Mouse (Mus musculus): ENCODE results near the gene Guca1b. TPM values are rescaled to one million over a fixed set of nuclear protein-coding genes. Genes with fewer than 3 reads are reported as not detected.
"Not testable (repeated sequence)": the region's sequence is repeated elsewhere in the genome, so short reads cannot be mapped to it uniquely, and the experiment has no call there.

Gene Guca1b
- polyA plus RNA-seq, 1 experiment from 2014 or later, result 0.36 TPM

DNA sequence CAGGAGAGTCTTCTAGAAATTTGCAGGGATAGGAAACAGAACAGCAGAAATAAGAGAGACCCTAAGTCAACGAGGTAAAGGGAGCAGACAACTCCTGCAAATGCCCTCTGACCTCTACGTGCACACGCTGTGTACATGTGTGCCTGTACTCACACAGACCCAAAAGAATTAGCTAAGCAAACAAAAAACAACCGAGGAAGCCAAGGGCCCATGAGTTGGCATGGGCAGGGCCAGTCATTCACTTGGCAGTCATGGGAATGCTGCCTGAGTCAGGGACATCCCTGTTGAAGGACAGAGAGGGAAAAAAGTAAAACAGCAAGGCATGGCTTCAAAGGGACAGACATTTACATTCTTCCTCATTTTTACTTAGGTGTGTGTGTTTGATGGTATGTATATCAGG, 1.9 kb upstream of the Guca1b start:
- no peaks in the 10 kb centered on the region for H3K9me3 ChIP-seq (replicated peaks)
- H3K27me3 ChIP-seq, result no peaks in the 10 kb centered on the region
- H3K4me3 ChIP-seq, result no peak overlapping the region
- WGBS, result 90% methylated on average over 4 of the region's 4 CpGs
- H3K27ac ChIP-seq, result no peak overlapping the region
- peaks cover 19% of the 10 kb centered on the region for H3K36me3 ChIP-seq (ENCODE audit: poor library complexity, severe bottlenecking)
- H3K9ac ChIP-seq, result no peak overlapping the region
- no peak for ATAC-seq
- 0 out of 2 replicates have a peak, but pooled peaks cover 3% of the 10 kb centered on the region for H3K4me1 ChIP-seq
- no peak overlapping the region for H3K4me2 ChIP-seq

DNA sequence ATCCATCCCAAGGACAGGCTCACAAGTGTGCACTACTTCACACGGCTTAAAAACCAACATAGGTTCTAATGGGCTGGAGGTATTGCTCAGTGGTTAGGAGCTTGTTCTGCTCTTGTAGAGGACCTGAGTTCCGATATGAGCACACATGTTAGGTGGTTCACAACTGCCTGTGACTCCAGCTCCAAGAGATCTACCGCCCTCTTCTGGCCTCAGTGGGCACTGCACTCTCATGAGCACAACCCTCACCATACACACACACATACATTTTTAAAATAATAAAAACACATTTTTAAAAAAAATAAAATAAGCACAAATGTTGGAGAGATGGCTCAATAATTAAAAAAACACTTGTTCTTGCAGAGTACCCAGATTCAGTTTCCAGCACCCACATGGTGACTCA, 1.1 kb upstream of the Guca1b start:
- ATAC-seq, result no peak
- 92% methylated on average over 3 of the region's 3 CpGs for WGBS
- H3K27ac ChIP-seq, result no peak overlapping the region

DNA sequence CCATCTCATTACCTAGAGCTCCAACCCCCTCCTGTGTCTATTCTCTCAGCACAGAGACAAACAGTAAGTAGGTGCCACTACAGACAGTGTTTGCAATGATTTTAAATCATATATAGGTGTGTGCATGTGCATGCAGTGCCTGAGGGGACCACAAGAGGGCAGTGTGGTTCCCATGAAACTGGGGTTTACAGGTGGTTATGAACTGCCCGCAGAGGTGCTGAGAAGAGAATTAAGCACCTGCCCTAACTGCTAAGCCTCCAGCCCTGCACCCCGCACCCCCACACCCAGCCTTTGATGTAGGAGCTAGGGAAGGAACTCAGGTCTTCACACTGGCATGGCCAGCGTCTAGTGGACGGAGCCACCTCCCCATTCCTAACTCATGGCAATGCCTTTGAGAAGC, 1.5 kb downstream of the Guca1b start:
- Histone ChIP-seq H3K9ac (no peak overlapping the region), H3K27ac (no peak overlapping the region), H3K27me3 (0 out of 2 replicates have a peak, but pooled peaks cover under 1% of the 10 kb centered on the region), H3K4me2 (no peak overlapping the region), H3K4me3 (no peak overlapping the region), H3K4me1 (0 out of 2 replicates have a peak, but pooled peaks cover 3% of the 10 kb centered on the region), H3K9me3 (replicated peaks) (no peaks in the 10 kb centered on the region), H3K36me3 (ENCODE audit: poor library complexity, severe bottlenecking) (no peaks in the 10 kb centered on the region)
- ATAC-seq, result no peak
- WGBS, result 62% methylated on average over 4 of the region's 4 CpGs

More for the DNA sequence above, 1.1 kb upstream of the Guca1b start:
- Histone ChIP-seq H3K9me3 (replicated peaks) (no peaks in the 10 kb centered on the region), H3K4me3 (no peak overlapping the region), H3K4me1 (0 out of 2 replicates have a peak, but pooled peaks cover 3% of the 10 kb centered on the region), H3K9ac (no peak overlapping the region), H3K36me3 (ENCODE audit: poor library complexity, severe bottlenecking) (peaks cover 12% of the 10 kb centered on the region), H3K27me3 (no peaks in the 10 kb centered on the region), H3K4me2 (no peak overlapping the region)

DNA sequence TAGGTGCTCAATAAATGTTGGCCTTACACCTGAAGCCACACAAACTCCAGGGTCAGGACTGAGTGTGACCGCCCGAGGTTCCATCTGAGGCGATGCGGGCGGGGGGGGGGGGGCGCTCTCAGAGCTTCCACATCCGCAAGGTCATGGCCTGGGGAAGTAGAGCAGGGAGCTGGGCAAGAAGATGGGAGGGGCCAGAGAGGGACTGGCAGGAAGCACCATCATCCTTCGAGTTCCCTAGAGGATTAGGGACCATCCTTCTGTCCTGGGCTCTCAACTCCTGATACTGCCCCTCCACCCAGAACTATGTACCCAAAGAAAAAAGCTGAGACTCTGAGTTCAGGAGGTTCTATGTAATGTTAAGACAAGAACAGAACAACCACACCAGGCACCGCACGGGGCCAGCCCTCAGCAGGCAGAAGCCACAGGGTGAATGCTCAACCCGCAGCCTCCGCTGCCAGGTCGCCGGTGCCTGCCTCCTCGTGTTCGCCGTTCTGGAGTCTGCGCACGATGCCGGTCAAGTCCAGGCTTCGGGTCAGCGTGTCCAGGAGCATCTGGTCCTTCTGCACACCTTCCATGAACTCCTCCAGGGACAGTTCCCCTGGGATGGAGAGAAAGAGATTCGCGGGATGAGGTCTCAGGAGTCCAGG, 9.2 kb downstream of the Guca1b start:
- Histone ChIP-seq H3K4me3 (peak overlapping the region; percentile 10; the same call in 1 of the 2 replicates), H3K4me2 (peak overlapping the region; percentile 41), H3K4me1 (peaks cover 4% of the 10 kb centered on the region; the same call in 1 of the 2 replicates), H3K9ac (no peak overlapping the region), H3K36me3 (ENCODE audit: poor library complexity, severe bottlenecking) (no peaks in the 10 kb centered on the region), H3K27ac (no peak overlapping the region), H3K9me3 (replicated peaks) (no peaks in the 10 kb centered on the region; the same call in 1 of the 2 replicates), H3K27me3 (peaks cover 63% of the 10 kb centered on the region)
- ATAC-seq, result no peak
- WGBS, result 29% methylated on average over 24 of the region's 24 CpGs

DNA sequence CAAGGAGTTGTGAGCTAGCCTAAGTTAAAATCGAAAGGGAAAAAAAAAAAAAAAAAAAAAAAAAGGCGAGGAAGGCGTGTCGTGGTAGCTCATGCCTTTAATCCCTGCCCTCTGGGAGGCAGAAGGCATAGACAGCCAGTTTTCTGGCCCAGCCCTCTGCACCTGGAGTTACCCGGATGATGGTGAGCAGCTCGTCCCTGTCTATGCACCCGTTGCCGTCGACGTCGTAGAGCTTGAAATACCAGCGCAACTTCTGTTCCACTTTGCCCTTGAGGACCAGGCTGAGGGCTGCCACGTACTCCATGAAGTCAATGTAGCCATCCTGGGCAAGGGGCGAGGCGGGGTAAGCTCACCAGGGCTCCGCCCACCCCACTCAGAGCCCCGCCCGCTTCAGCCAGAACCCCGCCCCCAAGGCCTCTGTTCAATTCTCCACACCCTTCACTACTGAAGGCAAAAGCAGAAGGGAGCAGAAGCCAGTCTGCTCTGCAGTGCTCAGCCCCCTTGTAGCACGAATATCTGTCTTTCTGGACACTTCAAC, 10.3 kb downstream of the Guca1b start:
- ATAC-seq, result peak; percentile 51
- 3% methylated on average over 18 of the region's 20 CpGs for WGBS
- no peak overlapping the region for H3K9ac ChIP-seq
- H3K4me3 ChIP-seq, result peak overlapping the region; percentile 21
- no peak overlapping the region for H3K27ac ChIP-seq
- H3K4me2 ChIP-seq, result peak overlapping the region; percentile 41
- peaks cover 74% of the 10 kb centered on the region for H3K27me3 ChIP-seq
- no peaks in the 10 kb centered on the region; the same call in 1 of the 2 replicates for H3K9me3 ChIP-seq (replicated peaks)
- H3K4me1 ChIP-seq, result peaks cover 4% of the 10 kb centered on the region; the same call in 1 of the 2 replicates
- H3K36me3 ChIP-seq (ENCODE audit: poor library complexity, severe bottlenecking), result no peaks in the 10 kb centered on the region

- H3K4me3 ChIP-seq, result no peak overlapping the region
- peaks cover 4% of the 10 kb centered on the region; the same call in 1 of the 2 replicates for H3K4me1 ChIP-seq
- peaks cover 61% of the 10 kb centered on the region for H3K27me3 ChIP-seq
- 83% methylated on average over 8 of the region's 8 CpGs for WGBS
- H3K9me3 ChIP-seq (replicated peaks), result no peaks in the 10 kb centered on the region
- no peak overlapping the region for H3K4me2 ChIP-seq
- no peaks in the 10 kb centered on the region for H3K36me3 ChIP-seq (ENCODE audit: poor library complexity, severe bottlenecking)
- H3K27ac ChIP-seq, result no peak overlapping the region
- no peak overlapping the region for H3K9ac ChIP-seq
- no peak for ATAC-seq
Observed at GRCm38 (mm10) chr17:47399091-47399490, 13.9 kb downstream of the Guca1b start.

DNA sequence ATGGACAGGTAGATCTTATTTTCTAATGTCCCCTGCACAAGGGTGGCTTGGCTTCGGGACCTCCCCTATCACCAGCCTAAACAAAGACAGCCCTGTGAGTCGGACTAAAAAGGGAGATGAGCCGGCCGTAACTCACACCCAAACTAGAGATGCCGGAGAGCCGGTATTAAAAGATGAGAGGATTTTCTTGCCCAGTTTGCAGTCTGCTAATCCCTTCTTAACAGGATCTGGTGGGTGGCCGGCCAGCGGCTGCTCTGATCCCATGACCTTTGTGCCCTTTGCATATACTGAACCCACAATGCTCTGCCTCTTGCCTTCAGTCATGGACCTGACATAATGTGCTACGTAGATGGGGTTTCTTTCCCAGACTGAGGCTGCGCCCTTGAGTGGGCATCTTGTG, 15.3 kb downstream of the Guca1b start, which contains the start of gene Guca1a:
Gene Guca1a, minus strand, starts transcription at position 134 of the 400 bp plus-strand sequence.
- peaks cover 52% of the 10 kb centered on the region for H3K27me3 ChIP-seq
- no peaks in the 10 kb centered on the region for H3K36me3 ChIP-seq (ENCODE audit: poor library complexity, severe bottlenecking)
- H3K4me3 ChIP-seq, result no peak within 1 kb of the TSS
- H3K4me2 ChIP-seq, result no peak within 1 kb of the TSS
- no peaks in the 10 kb centered on the region for H3K9me3 ChIP-seq (replicated peaks)
- H3K27ac ChIP-seq, result no peak within 1 kb of the TSS
- H3K9ac ChIP-seq, result no peak within 1 kb of the TSS
- 13% methylated on average over 10 of the region's 10 CpGs for WGBS
- no peak for ATAC-seq
- H3K4me1 ChIP-seq, result 0 out of 2 replicates have a peak, but pooled peaks cover 2% of the 10 kb centered on the region

GRCm38 (mm10) chr17:47407717-47408557, 22.7 kb downstream of the Guca1b start:
- 67% methylated on average over 10 of the region's 10 CpGs for WGBS
- Histone ChIP-seq H3K4me2 (no peak overlapping the region), H3K9me3 (replicated peaks) (no peaks in the 10 kb centered on the region), H3K4me1 (no peaks in the 10 kb centered on the region), H3K4me3 (no peak overlapping the region), H3K36me3 (ENCODE audit: poor library complexity, severe bottlenecking) (no peaks in the 10 kb centered on the region), H3K27me3 (peaks cover 68% of the 10 kb centered on the region), H3K27ac (no peak overlapping the region), H3K9ac (no peak overlapping the region)
- ATAC-seq, result no peak

- WGBS, result 18% methylated on average over 8 of the region's 8 CpGs
- no peak; the same call in 1 of the 2 replicates for ATAC-seq
- no peaks in the 10 kb centered on the region for H3K36me3 ChIP-seq (ENCODE audit: poor library complexity, severe bottlenecking)
- no peaks in the 10 kb centered on the region for H3K4me1 ChIP-seq
- no peaks in the 10 kb centered on the region for H3K9me3 ChIP-seq (replicated peaks)
- no peak overlapping the region for H3K9ac ChIP-seq
- H3K4me3 ChIP-seq, result no peak overlapping the region
- peaks cover 74% of the 10 kb centered on the region for H3K27me3 ChIP-seq
- H3K4me2 ChIP-seq, result no peak overlapping the region
- H3K27ac ChIP-seq, result no peak overlapping the region
Observed at GRCm38 (mm10) chr17:47408558-47408898, 23.3 kb downstream of the Guca1b start.

DNA sequence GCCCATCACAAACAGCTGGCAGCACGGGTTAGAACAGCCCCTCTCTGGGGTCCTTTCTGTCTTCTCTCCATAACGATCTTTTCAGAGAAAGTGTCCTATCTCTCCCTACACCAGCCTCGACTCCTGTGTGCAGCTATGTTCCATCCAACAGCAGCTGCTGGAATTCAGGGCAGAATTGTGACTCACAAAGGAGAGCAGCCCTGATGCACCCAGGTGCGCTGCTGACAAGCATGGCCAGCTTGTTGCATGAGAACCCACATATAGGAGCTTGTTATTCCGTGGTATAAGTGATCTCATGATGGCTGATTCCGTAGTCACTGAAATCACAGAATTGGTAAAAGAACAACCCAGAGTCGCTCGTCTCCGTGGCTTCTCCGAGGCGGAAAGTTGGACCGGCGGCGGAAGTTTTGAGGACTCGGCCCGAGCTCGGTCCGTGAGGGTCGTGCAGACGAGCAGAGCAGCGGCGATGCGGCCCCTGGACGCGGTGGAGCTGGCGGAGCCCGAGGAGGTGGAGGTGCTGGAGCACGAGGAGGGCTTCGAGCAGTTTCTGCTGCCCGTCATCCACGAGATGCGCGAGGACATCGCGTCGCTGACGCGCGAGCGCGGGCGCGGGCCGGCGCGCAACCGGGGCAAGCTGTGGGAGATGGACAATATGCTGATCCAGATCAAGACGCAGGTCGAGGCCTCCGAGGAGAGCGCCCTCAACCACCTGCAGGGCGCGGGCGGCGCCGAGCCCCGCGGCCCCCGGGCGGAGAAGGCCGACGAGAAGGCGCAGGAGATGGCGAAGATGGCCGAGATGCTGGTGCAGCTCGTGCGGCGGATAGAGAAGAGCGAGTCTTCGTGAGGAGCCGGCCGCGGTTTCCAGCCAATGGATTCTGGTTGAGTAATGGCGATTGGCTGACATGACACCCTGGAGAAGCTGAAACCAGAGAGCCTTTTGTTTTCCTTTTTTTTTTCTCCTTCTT, 25.0 kb downstream of the Guca1b start:
- peak; percentile 57 for ATAC-seq
- WGBS, result 3% methylated on average over 74 of the region's 74 CpGs
- peak overlapping the region; percentile 35 for H3K4me3 ChIP-seq
- not testable (repeated sequence) for H3K9ac ChIP-seq; H3K27ac ChIP-seq; H3K36me3 ChIP-seq (ENCODE audit: poor library complexity, severe bottlenecking); H3K4me1 ChIP-seq; H3K9me3 ChIP-seq (replicated peaks)
- peak overlapping the region; percentile 60 for H3K4me2 ChIP-seq
- H3K27me3 ChIP-seq, result peaks cover 80% of the 10 kb centered on the region

DNA sequence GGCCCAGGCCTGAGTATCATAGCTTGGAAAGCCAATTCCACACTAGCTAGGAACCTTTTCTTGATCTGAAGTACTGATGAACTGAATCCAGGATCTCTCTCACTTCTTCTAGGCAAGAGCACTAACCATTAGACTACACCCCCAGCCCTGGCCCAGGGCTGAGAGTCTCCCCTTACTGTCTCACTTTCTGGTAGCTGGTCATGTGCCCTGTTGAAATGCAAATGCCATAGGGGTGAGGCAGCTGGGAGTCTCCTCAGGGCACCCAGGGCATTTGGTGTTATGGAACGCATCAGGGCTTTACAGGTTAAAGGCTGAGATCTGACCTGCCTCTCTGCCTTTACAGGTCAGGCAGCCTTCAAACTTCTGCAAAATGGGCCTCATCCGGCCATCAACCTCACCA, 35.0 kb downstream of the Guca1b start:
- Histone ChIP-seq H3K36me3 (ENCODE audit: poor library complexity, severe bottlenecking) (no peaks in the 10 kb centered on the region), H3K4me3 (no peak overlapping the region), H3K4me2 (no peak overlapping the region), H3K9ac (no peak overlapping the region), H3K27ac (no peak overlapping the region), H3K4me1 (no peaks in the 10 kb centered on the region), H3K9me3 (replicated peaks) (no peaks in the 10 kb centered on the region; the same call in 1 of the 2 replicates), H3K27me3 (no peaks in the 10 kb centered on the region)
- WGBS, result 65% methylated on average over 2 of the region's 2 CpGs
- no peak for ATAC-seq

Data from forebrain, embryonic 13.5 days (tissue).